Mouse (Mus musculus) yolk sac, embryonic 10.5 days (tissue): ENCODE measurements around the gene Spata46.
A peak's percentile ranks its signal among the peaks of the same experiment; 100 is the strongest.

Experiments used
- DNase-seq: peaks from one replicate; pipeline ENCODE4 v3.0.0-alpha.2; 2017; ENCODE audit warnings: low spot score

Gene Spata46

GRCm38 (mm10) chr1:170339943-170340342 lies 31.3 kb downstream of the Spata46 start:
- no peak for DNase-seq

- no peak for DNase-seq
Measured at GRCm38 (mm10) chr1:170343081-170343480, 34.5 kb downstream of the Spata46 start.

GRCm38 (mm10) chr1:170343906-170344305 lies 35.3 kb downstream of the Spata46 start:
- DNase-seq: no peak

- DNase-seq: no peak
Measured at GRCm38 (mm10) chr1:170346266-170346665, 37.7 kb downstream of the Spata46 start.

- no peak for DNase-seq
Measured at GRCm38 (mm10) chr1:170351080-170351479, 42.5 kb downstream of the Spata46 start.

- no peak for DNase-seq
Measured at GRCm38 (mm10) chr1:170353335-170353734, 44.7 kb downstream of the Spata46 start.

- peak; percentile 51 for DNase-seq
Measured at GRCm38 (mm10) chr1:170360183-170360915, 51.7 kb downstream of the Spata46 start.
